Mouse (Mus musculus) stomach, embryonic 14.5 days (tissue): ENCODE measurements around the gene Cmah. TPM values are rescaled to one million over a fixed set of nuclear protein-coding genes. Genes with fewer than 3 reads are reported as not detected.
A peak's percentile ranks its signal among the peaks of the same experiment; 100 is the strongest.
"Not testable (repeated sequence)": the region's sequence is repeated elsewhere in the genome, so short reads cannot be mapped to it uniquely, and the experiment has no call there.

Experiments
- ATAC-seq: fragments of 200-750 bp; cut with Nextera tagmentation; 2 replicates; pipeline ENCODE4 v1.8.0; 2017; ENCODE audit warnings: low read depth, moderate TSS enrichment; ENCODE audit not compliant: insufficient number of reproducible peaks, insufficient read depth, low FRiP score
- H3K27ac ChIP-seq: fragments of 300-500 bp; sonication (generic); 2 replicates; pipeline ENCODE4 v1.5.1; 2014; ENCODE audit warnings: mild to moderate bottlenecking, low read length, moderate library complexity, mixed read lengths
- H3K27me3 ChIP-seq: fragments of 300-500 bp; sonication (generic); 2 replicates; pipeline ENCODE4 v1.6.1; 2014; ENCODE audit warnings: low read length, control low read depth, mixed read lengths; ENCODE audit not compliant: control insufficient read depth, insufficient read depth
- H3K36me3 ChIP-seq: fragments of 300-500 bp; sonication (generic); 2 replicates; pipeline ENCODE4 v1.6.1; 2014; ENCODE audit warnings: mild to moderate bottlenecking, control low read depth, low read length, moderate library complexity, mixed read lengths; ENCODE audit not compliant: control insufficient read depth, insufficient read depth
- H3K4me1 ChIP-seq: fragments of 300-500 bp; sonication (generic); 2 replicates; pipeline ENCODE4 v1.6.1; 2014; ENCODE audit warnings: low read length, control low read depth, mixed read lengths; ENCODE audit not compliant: control insufficient read depth, insufficient read depth
- H3K4me2 ChIP-seq: fragments of 300-500 bp; sonication (generic); replicated peaks from 2 replicates; pipeline ENCODE4 v1.6.1; 2014; ENCODE audit warnings: low read depth, low read length, control low read depth
- H3K4me3 ChIP-seq: fragments of 300-500 bp; sonication (generic); 2 replicates; pipeline ENCODE4 v1.5.1; 2014; ENCODE audit warnings: low read depth, low read length, control low read depth
- H3K9ac ChIP-seq: fragments of 300-500 bp; sonication (generic); replicated peaks from 2 replicates; pipeline ENCODE4 v1.6.1; 2014; ENCODE audit warnings: low read depth, mild to moderate bottlenecking, control low read depth, low read length, moderate library complexity, mixed read lengths
- H3K9me3 ChIP-seq: fragments of 300-500 bp; sonication (generic); 2 replicates; pipeline ENCODE4 v1.6.1; 2016; ENCODE audit warnings: low read depth, low read length, control low read depth; ENCODE audit not compliant: control insufficient read depth
- WGBS: fragments of 180-500 bp; shearing (Covaris S2); extraction: QIAGEN DNeasy Blood & Tissue Kit; methylation state at CpG from one replicate; pipeline ENCODE4 v1.1.7; 2014; 5-methylcytosine and 5-hydroxymethylcytosine counted together
- polyA plus RNA-seq: library from polyadenylated mRNA; unstranded; fragments of >200 nt; fragmentation: Nextera tagmentation; extraction: Ambion mirVana; gene quantifications from 2 replicates; pipeline ENCODE4 v1.2.1, GENCODE M21; 2014

Gene Cmah
- polyA plus RNA-seq, 1 experiment from 2014 or later = 0.65 TPM

GRCm38 (mm10) chr13:24393055-24393454, 65.9 kb downstream of the Cmah start:
- no peaks in the 10 kb centered on the region for H3K4me1 ChIP-seq
- ATAC-seq = 0 out of 2 replicates have a peak, but pooled peaks have one; percentile 10

DNA sequence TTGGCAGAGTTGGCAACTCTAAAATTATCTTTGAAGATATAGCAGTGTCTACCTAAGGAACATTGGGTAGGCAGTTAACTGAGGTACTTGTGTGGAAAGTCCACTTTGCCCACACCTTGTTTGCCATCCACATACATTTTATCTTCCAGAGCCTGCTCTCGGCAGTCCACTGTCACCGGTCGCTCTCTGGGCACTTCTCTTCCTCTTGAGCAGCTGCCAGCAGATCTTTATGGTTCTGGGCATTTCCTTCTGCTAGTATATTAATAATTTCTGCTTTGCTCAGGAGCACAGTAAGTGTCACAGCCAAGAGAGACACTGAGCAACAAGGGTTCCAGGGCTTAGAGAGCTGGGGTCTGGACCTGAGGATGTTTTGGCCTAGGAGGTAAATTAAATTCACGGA, 68.6 kb downstream of the Cmah start:
- no peaks in the 10 kb centered on the region for H3K27me3 ChIP-seq
- no peaks in the 10 kb centered on the region for H3K36me3 ChIP-seq
- H3K4me1 ChIP-seq = no peaks in the 10 kb centered on the region
- no peak overlapping the region for H3K9ac ChIP-seq
- no peak for ATAC-seq
- H3K4me3 ChIP-seq = no peak overlapping the region
- no peak overlapping the region for H3K4me2 ChIP-seq
- H3K9me3 ChIP-seq = no peaks in the 10 kb centered on the region
- WGBS = 87% methylated on average over 4 of the region's 4 CpGs
- no peak overlapping the region for H3K27ac ChIP-seq

More at GRCm38 (mm10) chr13:24393055-24393454, 65.9 kb downstream of the Cmah start:
- H3K27me3 ChIP-seq = no peaks in the 10 kb centered on the region
- H3K9me3 ChIP-seq = no peaks in the 10 kb centered on the region
- WGBS = 29% methylated on average over 4 of the region's 4 CpGs
- no peaks in the 10 kb centered on the region for H3K36me3 ChIP-seq
- H3K4me2 ChIP-seq = no peak overlapping the region
- H3K4me3 ChIP-seq = no peak overlapping the region
- H3K9ac ChIP-seq = no peak overlapping the region
- no peak overlapping the region for H3K27ac ChIP-seq

- H3K4me1 ChIP-seq = no peaks in the 10 kb centered on the region
- H3K27me3 ChIP-seq = no peaks in the 10 kb centered on the region
- no peak overlapping the region for H3K27ac ChIP-seq
- H3K4me2 ChIP-seq = no peak overlapping the region
- ATAC-seq = no peak
- no peaks in the 10 kb centered on the region for H3K9me3 ChIP-seq
- H3K9ac ChIP-seq = no peak overlapping the region
- 88% methylated on average over 3 of the region's 3 CpGs for WGBS
- H3K4me3 ChIP-seq = no peak overlapping the region
- no peaks in the 10 kb centered on the region for H3K36me3 ChIP-seq
These were observed 70.0 kb downstream of the Cmah start for GRCm38 (mm10) chr13:24397181-24397580.

GRCm38 (mm10) chr13:24398488-24398887, 71.3 kb downstream of the Cmah start:
- no peaks in the 10 kb centered on the region for H3K4me1 ChIP-seq
- H3K36me3 ChIP-seq = no peaks in the 10 kb centered on the region
- H3K4me2 ChIP-seq = no peak overlapping the region
- H3K27ac ChIP-seq = no peak overlapping the region
- H3K9ac ChIP-seq = no peak overlapping the region
- H3K9me3 ChIP-seq = no peaks in the 10 kb centered on the region
- ATAC-seq = no peak
- WGBS = 75% methylated on average over 3 of the region's 3 CpGs
- no peak overlapping the region for H3K4me3 ChIP-seq
- no peaks in the 10 kb centered on the region for H3K27me3 ChIP-seq

GRCm38 (mm10) chr13:24401821-24402220, 74.6 kb downstream of the Cmah start:
- H3K36me3 ChIP-seq, H3K4me3 ChIP-seq, H3K9ac ChIP-seq, H3K9me3 ChIP-seq, H3K27me3 ChIP-seq, ATAC-seq, H3K4me1 ChIP-seq, H3K27ac ChIP-seq: not testable (repeated sequence)
- WGBS = 13% methylated on average over 11 of the region's 11 CpGs
- H3K4me2 ChIP-seq = peak overlapping the region; percentile 28; the same call in 1 of the 2 replicates

GRCm38 (mm10) chr13:24403054-24403453, 75.8 kb downstream of the Cmah start:
- H3K4me2 ChIP-seq = no peak overlapping the region
- no peaks in the 10 kb centered on the region for H3K36me3 ChIP-seq
- H3K27ac ChIP-seq = no peak overlapping the region
- ATAC-seq = no peak
- no peak overlapping the region for H3K9ac ChIP-seq
- H3K4me1 ChIP-seq = no peaks in the 10 kb centered on the region
- H3K9me3 ChIP-seq = no peaks in the 10 kb centered on the region
- H3K27me3 ChIP-seq = no peaks in the 10 kb centered on the region
- no peak overlapping the region for H3K4me3 ChIP-seq

- 86% methylated on average over 2 of the region's 2 CpGs for WGBS
These were observed 79.6 kb downstream of the Cmah start for GRCm38 (mm10) chr13:24406847-24407246.

GRCm38 (mm10) chr13:24414635-24415206, 87.5 kb downstream of the Cmah start:
- Histone ChIP-seq H3K36me3 (no peaks in the 10 kb centered on the region), H3K4me3 (no peak overlapping the region), H3K9me3 (no peaks in the 10 kb centered on the region), H3K4me2 (no peak overlapping the region), H3K9ac (no peak overlapping the region), H3K4me1 (no peaks in the 10 kb centered on the region), H3K27ac (no peak overlapping the region), H3K27me3 (no peaks in the 10 kb centered on the region)
- ATAC-seq = no peak
- WGBS = 53% methylated on average over 4 of the region's 4 CpGs

More at GRCm38 (mm10) chr13:24406847-24407246, 79.6 kb downstream of the Cmah start:
- Histone ChIP-seq H3K4me3 (no peak overlapping the region), H3K36me3 (no peaks in the 10 kb centered on the region), H3K9ac (no peak overlapping the region), H3K4me2 (no peak overlapping the region), H3K27ac (no peak overlapping the region), H3K9me3 (no peaks in the 10 kb centered on the region), H3K4me1 (no peaks in the 10 kb centered on the region), H3K27me3 (no peaks in the 10 kb centered on the region)
- ATAC-seq = no peak
